Mouse (Mus musculus) stomach, embryonic 15.5 days (tissue): Measurements from ENCODE around the gene Adamts15. TPM values are rescaled to one million over a fixed set of nuclear protein-coding genes. Genes with fewer than 3 reads are reported as not detected.

Source experiments
- ATAC-seq: fragments of 200-750 bp; cut with Nextera tagmentation; 2 replicates; pipeline ENCODE4 v1.8.0; 2017; ENCODE audit warnings: low read depth, moderate number of reproducible peaks, moderate TSS enrichment; ENCODE audit not compliant: insufficient read depth, low FRiP score
- H3K27ac ChIP-seq: fragments of 300-500 bp; sonication (generic); 2 replicates; pipeline ENCODE4 v1.5.1; 2015; ENCODE audit warnings: mild to moderate bottlenecking, inconsistent platforms
- H3K27me3 ChIP-seq: fragments of 300-500 bp; sonication (generic); replicated peaks from 2 replicates; pipeline ENCODE4 v1.6.1; 2015; ENCODE audit warnings: inconsistent platforms
- H3K36me3 ChIP-seq: fragments of 300-500 bp; sonication (generic); 2 replicates; pipeline ENCODE4 v1.6.1; 2015; ENCODE audit warnings: inconsistent platforms
- H3K4me1 ChIP-seq: fragments of 300-500 bp; sonication (generic); 2 replicates; pipeline ENCODE4 v1.6.1; 2015; ENCODE audit warnings: inconsistent platforms
- H3K4me2 ChIP-seq: fragments of 300-500 bp; sonication (generic); 2 replicates; pipeline ENCODE4 v1.6.1; 2015; ENCODE audit warnings: mild to moderate bottlenecking, inconsistent platforms
- H3K4me3 ChIP-seq: fragments of 300-500 bp; sonication (generic); replicated peaks from 2 replicates; pipeline ENCODE4 v1.5.1; 2015; ENCODE audit warnings: inconsistent platforms
- H3K9ac ChIP-seq: fragments of 300-500 bp; sonication (generic); 2 replicates; pipeline ENCODE4 v1.6.1; 2015; ENCODE audit warnings: inconsistent platforms
- H3K9me3 ChIP-seq: fragments of 300-500 bp; sonication (generic); 2 replicates; pipeline ENCODE4 v1.6.1; 2016; ENCODE audit warnings: inconsistent platforms
- WGBS: fragments of 180-500 bp; shearing (Covaris S2); methylation state at CpG from one replicate; pipeline ENCODE4 v1.1.7; 2015; 5-methylcytosine and 5-hydroxymethylcytosine counted together
- polyA plus RNA-seq: library from polyadenylated mRNA; unstranded; fragments of >200 nt; fragmentation: Nextera tagmentation; extraction: Ambion mirVana; gene quantifications from 2 replicates; pipeline ENCODE4 v1.2.1, GENCODE M21; 2015

The Adamts15 gene
- polyA plus RNA-seq, 1 experiment from 2014 or later, result 8.5 TPM

GRCm38 (mm10) chr9:30855837-30856236, 66.4 kb downstream of the Adamts15 start:
- Histone ChIP-seq H3K27me3 (no peaks in the 10 kb centered on the region), H3K27ac (no peak overlapping the region), H3K36me3 (no peaks in the 10 kb centered on the region), H3K9me3 (no peaks in the 10 kb centered on the region), H3K4me1 (no peaks in the 10 kb centered on the region), H3K4me2 (no peak overlapping the region), H3K4me3 (no peak overlapping the region), H3K9ac (no peak overlapping the region)
- 74% methylated on average over 2 of the region's 2 CpGs for WGBS
- ATAC-seq, result no peak

GRCm38 (mm10) chr9:30851841-30852240, 70.4 kb downstream of the Adamts15 start:
- no peaks in the 10 kb centered on the region for H3K27me3 ChIP-seq
- no peak overlapping the region for H3K9ac ChIP-seq
- no peak overlapping the region for H3K4me3 ChIP-seq
- H3K4me1 ChIP-seq, result peaks cover 4% of the 10 kb centered on the region; the same call in 1 of the 2 replicates
- no peak overlapping the region for H3K27ac ChIP-seq
- 88% methylated on average over 2 of the region's 2 CpGs for WGBS
- no peak for ATAC-seq
- no peaks in the 10 kb centered on the region for H3K9me3 ChIP-seq
- no peaks in the 10 kb centered on the region for H3K36me3 ChIP-seq
- no peak overlapping the region for H3K4me2 ChIP-seq

- Histone ChIP-seq H3K27me3 (no peaks in the 10 kb centered on the region), H3K9me3 (no peaks in the 10 kb centered on the region), H3K4me3 (no peak overlapping the region), H3K4me1 (peaks cover 6% of the 10 kb centered on the region; the same call in 1 of the 2 replicates), H3K9ac (no peak overlapping the region), H3K4me2 (no peak overlapping the region), H3K36me3 (no peaks in the 10 kb centered on the region), H3K27ac (no peak overlapping the region)
- WGBS, result 76% methylated on average over 4 of the region's 4 CpGs
- ATAC-seq, result no peak
Observed at GRCm38 (mm10) chr9:30849951-30850350, 72.3 kb downstream of the Adamts15 start.

- Histone ChIP-seq H3K9me3 (no peaks in the 10 kb centered on the region), H3K4me1 (peaks cover 6% of the 10 kb centered on the region; the same call in 1 of the 2 replicates), H3K27me3 (no peaks in the 10 kb centered on the region), H3K4me3 (no peak overlapping the region), H3K27ac (no peak overlapping the region), H3K36me3 (no peaks in the 10 kb centered on the region), H3K9ac (no peak overlapping the region), H3K4me2 (no peak overlapping the region)
- 68% methylated on average over 8 of the region's 8 CpGs for WGBS
- ATAC-seq, result no peak
Observed at GRCm38 (mm10) chr9:30849444-30849843, 72.8 kb downstream of the Adamts15 start.

Other genes with a start within 250 kb of the Adamts15 start
- 9.6 and 10.5 TPM in 2 replicates for gene Adamts8, start 20.1 kb upstream of the Adamts15 start, polyA plus RNA-seq
- gene Zbtb44, start 108.2 kb upstream of the Adamts15 start, polyA plus RNA-seq, result 8.9 and 9.8 TPM in 2 replicates
- 61.4 and 71.8 TPM in 2 replicates for gene St14, start 209.4 kb upstream of the Adamts15 start, polyA plus RNA-seq